Mouse (Mus musculus): Measurements from ENCODE around the gene Stac2. TPM values are rescaled to one million over a fixed set of nuclear protein-coding genes. Genes with fewer than 3 reads are reported as not detected.

The Stac2 gene
- not detected in 2 replicates for total RNA-seq (2014; fragmentation: Nextera tagmentation)
- not detected in 2 replicates for total RNA-seq (2017)

DNA sequence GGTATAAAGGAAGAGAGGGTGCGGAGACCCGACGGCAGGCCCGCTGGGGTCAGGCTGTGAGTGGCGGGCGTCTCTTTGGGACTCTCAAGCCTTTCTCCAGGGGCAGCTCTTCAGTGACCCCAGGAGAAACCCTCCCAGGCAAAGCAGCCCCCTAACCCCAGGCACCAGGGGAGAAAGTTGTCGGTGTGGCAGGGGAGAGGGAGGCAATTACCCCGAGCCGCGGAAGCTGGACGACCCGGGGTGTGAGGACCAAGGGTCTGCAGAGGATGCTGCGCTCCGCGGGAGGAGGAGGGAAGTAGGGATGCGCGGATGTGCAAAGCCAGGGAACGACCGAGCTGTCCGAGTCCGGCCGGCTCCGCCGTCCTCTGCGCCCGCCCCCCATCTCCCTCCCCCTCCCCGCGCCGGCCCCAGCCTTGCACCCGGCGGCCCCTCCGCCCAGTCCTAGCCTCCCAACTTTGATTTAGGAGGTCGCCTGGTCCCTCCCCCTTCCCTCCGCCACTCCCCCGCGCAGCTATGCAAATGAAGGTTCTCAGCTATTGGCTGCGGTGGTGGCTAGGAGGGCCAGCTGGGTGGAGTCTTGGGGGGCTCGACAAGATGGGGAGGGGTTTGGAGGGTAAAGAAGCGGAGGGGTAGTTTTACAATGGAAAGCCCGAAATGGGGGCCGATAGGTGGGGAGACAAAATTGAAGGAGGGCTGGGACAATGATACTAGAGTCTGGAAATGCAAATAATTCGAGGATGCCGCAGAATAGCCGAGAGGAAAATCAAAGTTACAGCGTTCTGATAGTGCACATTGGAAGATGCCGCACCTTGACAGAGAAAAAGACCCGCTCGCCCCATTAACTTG is at the start of gene Stac2:
Stac2 (minus strand) TSS at position 474 of the 846 bp plus-strand sequence.
- ATAC-seq (replicated peaks; ENCODE audit: low FRiP score, low TSS enrichment, poor library complexity, severe bottlenecking), result no peak

DNA sequence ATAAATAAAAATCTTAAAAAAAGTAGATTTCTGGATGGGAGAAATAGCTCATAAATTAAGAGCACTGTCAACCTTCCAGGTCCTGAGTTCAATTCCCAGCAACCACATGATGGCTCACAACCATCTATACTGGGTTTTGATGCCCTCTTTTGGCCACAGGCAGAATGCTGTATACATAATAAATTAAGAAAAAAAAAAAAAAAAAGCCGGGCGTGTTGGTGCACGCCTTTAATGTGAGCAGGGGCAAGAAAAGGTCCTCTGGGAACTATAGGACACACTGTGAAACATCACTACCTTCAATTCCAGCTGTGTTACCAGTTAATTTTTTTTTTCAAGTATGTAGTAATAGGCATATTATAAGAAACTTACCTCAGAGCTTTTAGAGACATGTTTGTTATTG is 48.1 kb upstream of the Stac2 start:
- no peak for ATAC-seq (replicated peaks; ENCODE audit: low FRiP score, low TSS enrichment, poor library complexity, severe bottlenecking)

DNA sequence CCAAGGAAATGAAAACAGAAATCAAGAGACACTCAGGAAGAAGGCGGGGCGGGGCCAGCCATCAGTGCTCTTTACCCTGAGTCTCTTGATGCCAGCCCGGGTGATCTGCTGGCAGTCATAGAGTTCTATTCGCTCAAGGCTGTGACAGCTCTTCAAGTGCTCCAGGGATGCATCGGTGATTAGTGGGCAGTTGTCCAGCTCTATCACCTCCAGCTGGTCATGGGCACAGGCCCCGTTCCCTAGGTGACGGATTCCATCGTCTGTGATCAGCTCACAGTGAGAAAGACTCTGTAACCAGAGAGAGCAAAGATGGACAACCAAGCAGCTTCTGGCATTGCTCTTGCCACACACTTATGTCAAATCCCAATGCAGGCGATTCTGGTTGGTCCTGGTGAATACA is 37.3 kb upstream of the Stac2 start:
- ATAC-seq (replicated peaks; ENCODE audit: low FRiP score, low TSS enrichment, poor library complexity, severe bottlenecking), result no peak

DNA sequence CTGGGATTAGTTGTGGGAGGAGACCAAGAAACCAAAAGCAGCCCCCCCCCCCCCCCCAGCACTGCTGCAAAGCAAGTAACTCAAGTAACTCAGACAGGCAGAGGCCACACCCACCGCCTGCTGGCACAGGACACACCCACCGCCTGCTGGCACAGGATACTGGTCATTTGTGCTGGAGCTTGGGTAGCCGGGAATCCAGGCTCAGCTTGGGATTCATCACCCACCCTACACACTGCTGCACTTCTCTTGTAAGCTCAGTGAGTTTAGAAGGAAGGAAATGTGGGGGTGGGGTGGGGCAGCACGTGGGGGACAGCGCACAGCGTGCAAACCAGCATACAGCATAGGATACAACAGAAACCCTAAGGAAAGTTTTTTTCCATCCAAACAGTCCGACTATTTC is 35.0 kb upstream of the Stac2 start:
- peak; percentile 64; the same call in 1 of the 2 replicates for ATAC-seq (replicated peaks; ENCODE audit: low FRiP score, low TSS enrichment, poor library complexity, severe bottlenecking)

DNA sequence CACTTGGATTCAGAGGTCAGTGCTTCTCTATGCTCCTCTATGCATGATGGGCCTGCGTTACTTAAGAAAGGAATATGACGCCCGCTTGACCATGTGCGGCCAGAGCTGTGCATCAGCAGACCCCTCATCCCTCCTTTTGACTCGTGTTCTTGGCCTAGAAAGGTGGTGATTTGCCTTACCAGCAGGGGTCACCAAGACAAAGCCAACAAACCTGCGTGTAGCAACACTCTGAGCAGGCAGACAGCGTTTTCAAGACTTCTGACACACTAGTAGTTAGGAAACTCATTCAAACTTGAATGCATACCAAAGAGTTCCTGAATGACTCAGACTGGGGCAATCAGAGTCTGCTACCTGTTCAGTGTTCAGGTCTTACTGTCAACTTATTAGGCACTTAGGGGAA is 33.3 kb upstream of the Stac2 start:
- no peak for ATAC-seq (replicated peaks; ENCODE audit: low FRiP score, low TSS enrichment, poor library complexity, severe bottlenecking)

DNA sequence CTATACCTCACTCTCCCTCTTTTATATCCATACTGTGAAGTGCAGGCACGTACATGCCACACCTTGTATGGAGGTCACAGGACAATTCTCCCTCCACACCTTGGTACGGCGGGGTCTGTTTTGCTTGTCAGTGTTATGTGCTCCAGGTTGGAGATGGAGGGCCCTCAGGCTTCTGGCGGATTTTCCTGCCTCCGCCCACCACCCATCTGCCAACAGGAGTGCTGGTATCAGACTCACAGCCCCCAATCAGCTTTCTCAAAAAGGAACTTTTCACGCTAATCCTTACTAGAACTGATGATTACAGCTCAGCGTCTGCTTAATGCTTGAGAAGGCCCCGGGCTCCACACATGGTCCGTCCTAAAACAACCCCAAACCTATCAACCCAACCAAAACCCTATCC is 32.9 kb upstream of the Stac2 start:
- ATAC-seq (replicated peaks; ENCODE audit: low FRiP score, low TSS enrichment, poor library complexity, severe bottlenecking), result no peak

DNA sequence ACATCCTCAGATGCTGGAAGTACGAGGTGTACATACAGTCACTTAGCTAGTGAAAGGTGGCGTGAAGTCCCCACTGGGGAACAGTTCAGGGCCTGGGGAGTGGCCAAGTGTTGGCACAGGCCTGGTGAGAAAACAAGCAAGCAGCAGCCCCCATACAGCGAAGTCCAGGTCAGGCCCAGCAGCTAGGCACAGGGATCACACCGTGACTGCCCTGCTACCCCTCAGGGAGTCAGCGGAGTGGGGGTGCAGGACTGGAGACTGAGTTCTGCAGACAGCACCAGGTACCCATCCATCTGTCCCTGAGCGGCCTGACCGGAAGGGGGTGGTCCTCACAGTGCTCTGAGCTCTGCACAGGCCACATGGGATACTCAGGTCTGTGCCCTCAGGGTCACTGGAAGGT is 29.5 kb upstream of the Stac2 start:
- no peak for ATAC-seq (replicated peaks; ENCODE audit: low FRiP score, low TSS enrichment, poor library complexity, severe bottlenecking)

DNA sequence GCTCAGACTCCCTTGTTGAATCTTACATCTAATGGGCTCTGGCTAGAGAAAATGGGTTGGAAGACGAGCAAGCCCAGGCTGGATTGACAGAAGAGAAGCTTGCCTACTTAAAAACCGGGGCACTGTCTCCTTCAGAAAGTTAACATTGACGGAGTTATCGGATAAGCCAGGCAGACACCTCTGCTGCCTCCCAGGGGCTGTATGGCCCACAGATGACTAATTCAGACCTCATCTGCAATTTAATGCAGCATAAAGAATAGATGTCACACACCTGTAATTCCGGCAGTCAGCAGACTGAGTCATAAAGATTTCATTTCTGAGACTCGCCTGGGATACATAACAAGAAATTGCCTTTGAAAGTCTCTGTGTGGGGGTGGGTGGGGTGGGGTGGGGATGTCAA is 27.2 kb upstream of the Stac2 start:
- no peak for ATAC-seq (replicated peaks; ENCODE audit: low FRiP score, low TSS enrichment, poor library complexity, severe bottlenecking)

DNA sequence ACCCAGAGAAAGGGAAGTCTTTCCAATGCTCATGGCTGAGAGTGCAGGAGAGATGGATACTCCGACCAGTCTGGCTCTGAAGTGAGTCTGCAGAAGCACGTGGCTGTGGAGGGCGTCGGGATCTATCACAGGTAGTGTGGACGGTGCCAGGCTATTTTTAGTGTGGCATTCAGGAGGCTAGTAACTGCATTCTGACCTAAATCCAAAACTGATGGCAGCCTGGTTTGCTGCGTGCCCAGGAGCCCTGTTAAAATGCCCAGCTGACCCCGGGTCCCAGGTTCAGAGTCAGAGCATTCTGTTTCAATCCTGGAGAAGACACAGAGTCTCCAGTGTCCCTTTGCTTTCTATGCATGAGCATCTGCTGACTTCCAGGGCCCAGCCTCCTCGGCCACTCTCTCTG is 23.8 kb upstream of the Stac2 start:
- ATAC-seq (replicated peaks; ENCODE audit: low FRiP score, low TSS enrichment, poor library complexity, severe bottlenecking), result no peak

DNA sequence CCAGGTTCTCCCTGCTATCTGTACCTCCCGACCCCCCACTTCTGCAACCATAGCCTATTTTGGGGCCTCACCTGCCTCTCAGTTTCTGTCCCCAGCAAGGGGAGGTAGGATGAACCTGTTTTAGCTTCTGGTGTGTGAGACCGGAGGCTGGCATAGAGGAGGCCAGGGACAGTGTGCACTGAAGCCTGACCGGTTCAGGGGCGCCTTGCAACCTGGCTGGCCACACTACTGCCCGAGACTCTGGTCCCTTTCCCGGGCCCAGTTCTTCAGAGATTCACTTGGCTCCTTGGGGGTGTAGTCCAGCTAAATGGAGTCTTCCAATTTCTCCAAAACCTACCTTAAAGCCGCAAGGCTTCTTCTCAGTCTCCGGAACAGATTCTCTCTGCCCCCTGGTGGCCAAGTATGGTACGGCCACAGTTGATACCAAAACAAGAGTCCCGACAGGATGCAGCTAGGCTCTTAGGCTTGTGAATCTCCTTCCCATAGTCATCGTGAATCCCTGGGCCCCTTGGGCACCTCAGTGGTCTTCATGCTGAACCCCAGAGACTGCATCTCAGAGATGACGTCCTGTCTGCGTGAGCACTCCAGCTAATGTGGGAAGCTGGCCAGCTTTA is 22.0 kb upstream of the Stac2 start:
- peak; percentile 85 for ATAC-seq (replicated peaks; ENCODE audit: low FRiP score, low TSS enrichment, poor library complexity, severe bottlenecking)

DNA sequence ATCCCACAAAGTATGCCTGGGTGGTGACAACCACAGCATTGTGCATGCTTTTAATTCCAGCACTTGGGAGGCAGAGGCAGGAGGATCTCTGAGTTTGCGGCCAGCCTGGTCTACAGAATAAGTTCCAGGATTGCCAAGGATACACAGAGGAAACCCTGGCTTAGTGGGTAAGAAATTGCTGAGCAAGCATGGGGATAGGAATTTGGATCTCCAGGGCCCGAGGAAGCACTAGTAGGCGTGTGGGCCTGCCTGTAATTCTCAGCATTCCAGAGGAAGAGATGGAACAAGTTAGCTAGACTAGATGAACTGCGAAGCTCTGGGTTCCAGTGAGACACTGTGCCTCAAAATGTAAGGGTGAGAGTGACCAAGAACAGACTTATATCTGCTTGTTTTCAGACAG is 20.2 kb upstream of the Stac2 start:
- ATAC-seq (replicated peaks; ENCODE audit: low FRiP score, low TSS enrichment, poor library complexity, severe bottlenecking), result no peak

DNA sequence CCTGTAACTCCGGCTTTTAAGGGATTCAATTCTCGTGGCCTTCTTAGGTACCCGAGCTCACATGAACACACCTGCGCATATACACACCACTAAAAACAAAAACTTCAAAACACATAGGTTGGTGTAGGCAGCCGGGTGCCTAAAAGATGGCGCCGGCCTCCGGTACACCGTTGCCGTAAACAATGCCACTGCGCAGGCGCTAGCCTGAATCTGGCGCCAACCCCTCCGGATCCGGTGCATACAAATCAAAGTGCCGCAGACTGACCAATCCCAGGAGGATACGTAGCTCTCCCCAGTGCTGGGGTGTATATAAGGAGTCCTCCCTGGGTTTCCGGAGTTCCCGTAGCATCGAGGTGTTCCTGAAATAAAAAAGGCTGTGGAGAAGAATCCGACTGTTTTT is 14.0 kb upstream of the Stac2 start:
- ATAC-seq (replicated peaks; ENCODE audit: low FRiP score, low TSS enrichment, poor library complexity, severe bottlenecking), result no peak

DNA sequence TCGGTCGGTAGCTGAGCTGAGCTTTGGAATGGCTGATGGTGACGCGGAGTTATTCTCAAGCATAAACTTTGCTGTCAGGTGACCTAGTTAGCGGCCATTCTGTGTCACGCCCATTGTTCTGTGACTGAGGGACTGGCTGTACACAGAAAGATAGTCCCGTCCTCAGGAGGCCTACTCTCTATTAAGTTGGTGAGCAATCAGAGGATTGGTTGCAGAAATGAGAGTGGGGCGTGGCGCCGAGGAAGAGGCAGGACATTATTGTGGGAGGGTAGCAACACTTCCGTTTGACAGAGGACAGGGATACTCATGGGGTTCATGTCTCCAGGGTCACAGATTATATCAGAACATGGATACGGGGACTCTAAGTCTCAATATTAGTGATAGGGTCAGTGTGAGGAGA is 12.9 kb upstream of the Stac2 start:
- no peak for ATAC-seq (replicated peaks; ENCODE audit: low FRiP score, low TSS enrichment, poor library complexity, severe bottlenecking)

DNA sequence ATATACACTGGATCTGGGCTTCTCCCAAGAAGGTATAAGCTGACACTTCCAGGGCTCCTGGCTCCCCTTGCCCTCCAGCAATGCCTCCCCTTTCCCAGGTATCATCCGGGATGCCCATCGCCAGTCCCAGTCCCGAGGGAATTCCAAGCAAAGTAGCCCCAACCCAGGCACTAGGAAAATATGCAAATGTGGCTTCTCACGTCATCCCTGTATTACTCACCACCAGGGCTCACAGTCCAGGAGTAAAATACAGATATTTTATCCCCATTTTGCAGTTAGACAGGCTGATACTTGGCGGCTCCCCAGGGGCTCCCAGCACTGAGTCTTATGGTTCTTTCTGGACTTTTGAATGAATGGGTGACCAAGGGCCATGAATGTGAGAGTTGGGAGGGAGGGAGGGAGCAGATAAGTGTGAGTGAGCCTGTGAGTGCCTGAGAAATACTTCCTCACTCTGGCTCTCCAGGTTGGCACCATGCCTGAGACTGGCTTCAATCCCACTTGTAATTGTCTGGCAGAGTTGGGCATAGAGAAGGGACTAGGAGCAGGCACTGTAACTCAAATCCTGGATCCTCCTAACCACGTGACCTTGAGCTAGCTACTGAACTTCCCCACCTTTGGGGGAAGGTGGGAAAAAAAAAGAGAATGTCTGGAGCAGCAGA is 8.8 kb upstream of the Stac2 start:
- ATAC-seq (replicated peaks; ENCODE audit: low FRiP score, low TSS enrichment, poor library complexity, severe bottlenecking), result no peak

DNA sequence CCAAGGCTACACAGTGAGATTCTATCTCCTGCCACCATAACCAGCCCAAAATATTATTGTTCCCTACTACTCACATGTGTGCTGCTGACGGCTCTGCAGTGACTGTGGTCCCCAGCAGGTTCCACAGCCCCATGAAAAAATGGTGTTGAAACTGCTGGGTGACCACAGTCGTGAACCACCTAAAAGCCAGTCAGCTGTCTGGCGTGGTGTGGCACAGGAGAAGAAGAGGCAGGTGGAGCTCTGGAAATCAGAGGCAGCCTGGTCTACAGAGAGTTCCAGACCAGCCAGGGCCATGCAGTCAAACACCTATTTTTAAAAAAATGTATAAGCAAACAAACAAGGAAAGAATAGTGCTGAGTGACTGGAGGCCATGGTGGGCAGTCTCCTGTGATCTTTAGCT is 8.2 kb upstream of the Stac2 start:
- no peak for ATAC-seq (replicated peaks; ENCODE audit: low FRiP score, low TSS enrichment, poor library complexity, severe bottlenecking)

DNA sequence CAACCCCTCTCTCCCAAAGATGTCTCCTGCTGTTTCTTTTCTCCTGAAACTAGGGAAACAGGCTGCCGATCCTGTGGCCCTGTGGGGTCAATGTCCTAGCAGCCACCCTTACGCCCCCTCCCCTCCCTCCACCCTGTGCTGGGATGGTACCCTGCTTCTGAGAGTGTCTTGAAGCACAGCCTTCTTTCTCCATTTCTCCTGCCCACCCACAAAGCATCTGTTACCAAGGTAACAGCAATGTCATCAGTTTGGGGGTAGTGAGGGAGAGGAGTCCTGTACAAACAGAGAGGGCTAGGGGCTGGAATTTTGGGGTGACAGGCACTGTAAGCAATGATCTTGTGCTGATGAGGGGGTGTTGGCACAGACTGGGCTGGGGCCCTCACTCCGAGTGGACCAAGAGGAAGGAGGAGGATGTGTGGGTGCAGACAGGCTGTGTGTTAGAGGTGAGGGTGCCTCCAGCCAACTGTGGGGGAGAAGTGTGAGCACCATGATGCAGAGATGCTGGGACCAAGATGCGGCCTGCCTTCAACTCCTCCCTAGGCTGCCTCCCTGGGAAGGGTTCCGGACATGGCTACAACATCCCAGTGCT is 6.9 kb upstream of the Stac2 start:
- ATAC-seq (replicated peaks; ENCODE audit: low FRiP score, low TSS enrichment, poor library complexity, severe bottlenecking), result no peak

DNA sequence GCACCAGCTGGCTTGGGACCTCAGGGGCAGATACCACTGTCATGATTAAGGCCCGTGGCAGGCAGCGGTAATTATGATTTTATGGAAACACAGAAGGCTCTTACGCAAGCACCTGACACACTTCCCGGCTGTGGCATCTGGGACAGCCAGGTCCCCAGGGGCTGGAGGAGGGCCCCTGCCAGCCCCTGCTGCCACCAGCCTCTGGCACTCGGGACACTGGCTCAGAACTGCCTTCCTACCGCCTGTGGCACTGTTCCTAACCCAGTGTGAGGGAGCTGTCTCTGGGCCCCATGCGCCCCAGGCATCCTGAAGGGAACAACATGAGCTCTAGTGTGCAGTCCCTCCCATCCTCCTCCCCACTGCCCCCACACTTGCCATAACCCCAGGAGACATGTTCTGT is 6.4 kb upstream of the Stac2 start:
- ATAC-seq (replicated peaks; ENCODE audit: low FRiP score, low TSS enrichment, poor library complexity, severe bottlenecking), result no peak

DNA sequence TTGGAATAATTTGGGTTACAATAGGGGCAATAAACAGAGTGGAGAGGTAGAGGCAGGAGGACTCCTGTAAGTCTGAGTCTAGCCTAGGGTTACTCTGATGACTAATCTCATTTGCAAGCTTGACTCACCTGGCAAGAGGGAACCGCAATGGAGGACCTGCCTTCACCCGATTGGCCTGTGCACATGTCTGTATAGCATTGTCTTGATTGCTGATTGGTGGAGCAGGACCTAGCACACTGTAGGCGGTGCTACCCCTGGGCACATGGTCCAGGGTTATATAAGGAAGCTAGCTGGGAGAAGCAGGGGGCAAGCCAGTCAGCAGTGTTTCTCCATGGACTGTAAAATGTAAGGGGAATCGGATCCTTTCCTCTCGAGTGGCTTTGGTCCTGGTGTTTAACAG is 4.7 kb upstream of the Stac2 start:
- ATAC-seq (replicated peaks; ENCODE audit: low FRiP score, low TSS enrichment, poor library complexity, severe bottlenecking), result no peak

DNA sequence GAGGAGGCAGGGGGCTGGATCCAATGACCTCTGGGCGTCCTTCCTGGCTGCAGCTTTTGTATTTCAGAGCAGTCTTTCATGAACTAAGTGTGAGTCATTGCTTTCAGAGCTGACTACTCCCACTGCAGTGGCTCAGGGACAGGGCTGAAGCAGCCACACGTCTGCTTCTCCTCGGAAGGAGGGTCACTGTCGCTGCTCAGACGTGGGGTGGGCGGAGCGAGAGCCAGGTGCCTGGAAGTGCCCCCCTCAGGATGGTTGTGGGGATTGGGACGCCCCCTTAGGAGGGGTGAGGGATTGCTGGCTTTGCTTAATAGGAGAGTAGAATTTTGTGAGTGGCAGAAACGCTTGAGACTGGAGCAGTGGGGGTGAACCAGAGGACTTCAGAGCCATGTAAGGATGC is 4.2 kb upstream of the Stac2 start:
- ATAC-seq (replicated peaks; ENCODE audit: low FRiP score, low TSS enrichment, poor library complexity, severe bottlenecking), result no peak

All from megakaryocyte-erythroid progenitor cell, adult 5-6 weeks (primary cell).